Mouse (Mus musculus) kidney, adult 11 months (tissue): ENCODE measurements around the gene Fabp1.

Experiments used
- DNase-seq: peaks from one replicate; pipeline ENCODE4 v3.0.0; 2022

Fabp1 gene

GRCm38 (mm10) chr6:71212471-71212870, 12.8 kb downstream of the Fabp1 start:
- DNase-seq = no peak

- DNase-seq = no peak
Observed at GRCm38 (mm10) chr6:71221501-71221900, 21.9 kb downstream of the Fabp1 start.

- DNase-seq = no peak
Observed at GRCm38 (mm10) chr6:71224184-71224943, 24.7 kb downstream of the Fabp1 start.

- no peak for DNase-seq
Observed at GRCm38 (mm10) chr6:71226544-71226943, 26.9 kb downstream of the Fabp1 start.

- DNase-seq = peak; percentile 20
Observed at GRCm38 (mm10) chr6:71227157-71227770, 27.6 kb downstream of the Fabp1 start.

- DNase-seq = no peak
Observed at GRCm38 (mm10) chr6:71235121-71235520, 35.5 kb downstream of the Fabp1 start.

- peak; percentile 21 for DNase-seq
Observed at GRCm38 (mm10) chr6:71235944-71236343, 36.3 kb downstream of the Fabp1 start.

GRCm38 (mm10) chr6:71236506-71236905, 36.9 kb downstream of the Fabp1 start:
- DNase-seq = peak; percentile 81

GRCm38 (mm10) chr6:71237031-71237431, 37.4 kb downstream of the Fabp1 start:
- DNase-seq = peak; percentile 49

- DNase-seq = no peak
Observed at GRCm38 (mm10) chr6:71239069-71239750, 39.6 kb downstream of the Fabp1 start.

GRCm38 (mm10) chr6:71240831-71241230, 41.2 kb downstream of the Fabp1 start:
- DNase-seq = no peak

GRCm38 (mm10) chr6:71242811-71243210, 43.2 kb downstream of the Fabp1 start:
- DNase-seq = no peak

GRCm38 (mm10) chr6:71243258-71243657, 43.6 kb downstream of the Fabp1 start:
- no peak for DNase-seq

GRCm38 (mm10) chr6:71248420-71248819, 48.8 kb downstream of the Fabp1 start:
- no peak for DNase-seq

GRCm38 (mm10) chr6:71249615-71250014, 50.0 kb downstream of the Fabp1 start:
- DNase-seq = no peak

GRCm38 (mm10) chr6:71250951-71251350, 51.3 kb downstream of the Fabp1 start:
- DNase-seq = no peak

- no peak for DNase-seq
Observed at GRCm38 (mm10) chr6:71254456-71254855, 54.8 kb downstream of the Fabp1 start.
